Mouse (Mus musculus) midbrain, embryonic 15.5 days (tissue): ENCODE results near the gene 2410137M14Rik. TPM values are rescaled to one million over a fixed set of nuclear protein-coding genes. Genes with fewer than 3 reads are reported as not detected.
A peak's percentile ranks its signal among the peaks of the same experiment; 100 is the strongest.

ENCODE experiments used
- ATAC-seq: fragments of 200-750 bp; cut with Nextera tagmentation; replicated peaks from 2 replicates; pipeline ENCODE4 v1.8.0; 2017; ENCODE audit warnings: moderate TSS enrichment
- H3K27ac ChIP-seq: fragments of 300-500 bp; sonication (generic); 2 replicates; pipeline ENCODE4 v1.5.1; 2015; ENCODE audit warnings: mild to moderate bottlenecking, inconsistent platforms
- H3K27me3 ChIP-seq: fragments of 300-500 bp; sonication (generic); replicated peaks from 2 replicates; pipeline ENCODE4 v1.6.1; 2015; ENCODE audit warnings: inconsistent platforms
- H3K36me3 ChIP-seq: fragments of 300-500 bp; sonication (generic); replicated peaks from 2 replicates; pipeline ENCODE4 v1.6.1; 2015; ENCODE audit warnings: inconsistent platforms
- H3K4me1 ChIP-seq: fragments of 300-500 bp; sonication (generic); 2 replicates; pipeline ENCODE4 v1.6.1; 2015; ENCODE audit warnings: inconsistent platforms
- H3K4me2 ChIP-seq: fragments of 300-500 bp; sonication (generic); 2 replicates; pipeline ENCODE4 v1.6.1; 2015; ENCODE audit warnings: inconsistent platforms, mild to moderate bottlenecking, moderate library complexity
- H3K4me3 ChIP-seq: fragments of 300-500 bp; sonication (generic); 2 replicates; pipeline ENCODE4 v1.5.1; 2015; ENCODE audit warnings: mild to moderate bottlenecking, inconsistent platforms
- H3K9ac ChIP-seq: fragments of 300-500 bp; sonication (generic); 2 replicates; pipeline ENCODE4 v1.6.1; 2015; ENCODE audit warnings: mild to moderate bottlenecking, inconsistent platforms
- H3K9me3 ChIP-seq: fragments of 300-500 bp; sonication (generic); 2 replicates; pipeline ENCODE4 v1.6.1; 2016; ENCODE audit warnings: inconsistent platforms
- WGBS: fragments of 180-500 bp; shearing (Covaris S2); methylation state at CpG from one replicate; pipeline ENCODE4 v1.1.7; 2015; ENCODE audit warnings: mixed read lengths; 5-methylcytosine and 5-hydroxymethylcytosine counted together
- polyA plus RNA-seq: library from polyadenylated mRNA; unstranded; fragments of >200 nt; fragmentation: Nextera tagmentation; extraction: Ambion mirVana; gene quantifications from 2 replicates; pipeline ENCODE4 v1.2.1, GENCODE M21; 2015

2410137M14Rik gene
- polyA plus RNA-seq, 1 experiment from 2014 or later = 0.40 TPM

- peaks cover 10% of the 10 kb centered on the region; the same call in 1 of the 2 replicates for H3K36me3 ChIP-seq
- H3K27ac ChIP-seq = peak within 1 kb of the TSS; percentile 80
- H3K4me2 ChIP-seq = peak within 1 kb of the TSS; percentile 84
- peak within 1 kb of the TSS; percentile 67 for H3K4me3 ChIP-seq
- H3K9ac ChIP-seq = peak within 1 kb of the TSS; percentile 66
- ATAC-seq = peak; percentile 97
- under 1% methylated on average over 46 of the region's 46 CpGs for WGBS
- peaks cover 27% of the 10 kb centered on the region for H3K4me1 ChIP-seq
- no peaks in the 10 kb centered on the region for H3K9me3 ChIP-seq
- no peaks in the 10 kb centered on the region for H3K27me3 ChIP-seq
Measured at GRCm38 (mm10) chr17:36957999-36958743, 22.9 kb downstream of the 2410137M14Rik start, which contains the start of the genes Znrd1 and Znrd1as. TSS of gene Znrd1 (minus strand) at chr17:36958559. TSS of gene Znrd1as (plus strand) at chr17:36958592.

DNA sequence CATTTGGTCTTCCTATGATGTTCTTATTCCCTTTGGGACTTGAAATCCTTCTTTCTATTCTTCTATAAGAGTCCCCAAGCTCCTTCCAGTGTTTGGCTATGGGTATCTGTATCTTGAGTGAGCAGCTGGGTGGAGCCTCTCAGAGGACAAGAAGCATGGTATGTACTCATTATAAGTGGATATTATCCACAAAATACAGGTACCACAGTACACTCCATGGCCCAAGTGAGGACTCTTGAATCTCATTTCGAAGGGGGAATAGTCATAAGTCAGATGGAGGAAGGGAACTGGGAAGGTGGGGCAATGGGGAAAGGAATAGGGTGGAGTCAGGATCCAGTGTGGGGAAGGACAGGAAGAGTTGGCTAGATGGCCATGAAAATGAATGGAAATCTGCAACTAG, 28.0 kb downstream of the 2410137M14Rik start:
- Histone ChIP-seq H3K27me3 (no peaks in the 10 kb centered on the region), H3K36me3 (peaks cover 18% of the 10 kb centered on the region), H3K4me2 (no peak overlapping the region), H3K4me1 (peaks cover 32% of the 10 kb centered on the region), H3K9ac (no peak overlapping the region), H3K27ac (no peak overlapping the region), H3K9me3 (no peaks in the 10 kb centered on the region), H3K4me3 (no peak overlapping the region)
- WGBS = 91% methylated on average over 1 of the region's 1 CpGs
- no peak for ATAC-seq

DNA sequence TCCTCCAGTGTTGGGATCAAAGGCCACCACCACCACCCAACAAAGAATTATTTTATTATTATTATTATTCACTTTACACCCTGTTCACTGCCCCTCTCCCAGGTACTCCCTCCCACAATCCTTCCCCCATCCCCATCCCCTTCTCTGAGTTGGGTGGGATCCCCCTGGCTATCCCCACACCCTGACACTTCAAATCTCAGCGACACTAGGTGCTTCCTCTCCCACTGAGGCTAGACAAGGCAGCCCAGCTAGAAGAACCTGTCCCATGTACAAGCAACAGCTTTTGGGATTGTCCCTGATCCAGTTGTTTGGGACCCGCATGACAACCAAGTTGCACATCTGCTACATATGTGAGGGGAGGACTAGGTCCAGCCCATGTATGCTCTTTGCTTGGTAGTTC, 28.4 kb downstream of the 2410137M14Rik start:
- H3K9me3 ChIP-seq = no peaks in the 10 kb centered on the region
- H3K9ac ChIP-seq = no peak overlapping the region
- H3K27ac ChIP-seq = no peak overlapping the region
- peaks cover 18% of the 10 kb centered on the region for H3K36me3 ChIP-seq
- H3K4me3 ChIP-seq = no peak overlapping the region
- H3K4me2 ChIP-seq = no peak overlapping the region
- H3K4me1 ChIP-seq = peaks cover 32% of the 10 kb centered on the region
- H3K27me3 ChIP-seq = no peaks in the 10 kb centered on the region
- WGBS = 92% methylated on average over 2 of the region's 2 CpGs
- no peak for ATAC-seq

GRCm38 (mm10) chr17:36950981-36951947, 29.8 kb downstream of the 2410137M14Rik start, which contains the start of gene Ppp1r11:
TSS of gene Ppp1r11 (minus strand) at chr17:36951741.
- peak; percentile 96 for ATAC-seq
- H3K27ac ChIP-seq = peak within 1 kb of the TSS; percentile 89
- 1% methylated on average over 36 of the region's 36 CpGs for WGBS

DNA sequence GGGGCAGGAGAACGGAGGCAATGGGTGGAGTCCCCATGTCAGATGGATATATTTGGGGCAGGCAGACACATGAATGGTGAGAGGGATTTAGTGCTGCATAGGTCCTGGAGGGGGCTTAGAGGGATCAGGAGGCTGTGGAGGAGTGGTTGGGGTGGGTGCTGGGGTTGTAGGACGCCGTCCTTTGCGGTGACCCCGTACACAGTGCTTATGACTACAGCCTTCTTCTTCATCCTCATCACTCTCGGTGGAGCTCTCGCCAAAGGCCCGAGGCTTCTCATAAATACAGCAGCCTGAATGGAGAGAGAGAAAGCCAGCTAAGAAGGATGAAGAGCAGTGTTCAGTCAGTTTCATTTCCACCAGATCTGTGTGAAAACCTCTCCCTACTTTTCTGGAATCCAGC, 31.8 kb downstream of the 2410137M14Rik start:
- Histone ChIP-seq H3K4me1 (peaks cover 27% of the 10 kb centered on the region), H3K4me3 (no peak overlapping the region), H3K27me3 (peaks cover 11% of the 10 kb centered on the region), H3K9me3 (no peaks in the 10 kb centered on the region), H3K27ac (no peak overlapping the region), H3K9ac (no peak overlapping the region), H3K36me3 (peaks cover 8% of the 10 kb centered on the region; the same call in 1 of the 2 replicates), H3K4me2 (no peak overlapping the region)
- 91% methylated on average over 8 of the region's 8 CpGs for WGBS
- no peak for ATAC-seq

More at GRCm38 (mm10) chr17:36950981-36951947, 29.8 kb downstream of the 2410137M14Rik start, which contains the start of gene Ppp1r11:
- Histone ChIP-seq H3K4me1 (peaks cover 29% of the 10 kb centered on the region), H3K9ac (peak within 1 kb of the TSS; percentile 60), H3K4me2 (peak within 1 kb of the TSS; percentile 70), H3K36me3 (peaks cover 11% of the 10 kb centered on the region), H3K27me3 (no peaks in the 10 kb centered on the region), H3K9me3 (no peaks in the 10 kb centered on the region), H3K4me3 (peak within 1 kb of the TSS; percentile 61)

GRCm38 (mm10) chr17:36948286-36948685, 32.8 kb downstream of the 2410137M14Rik start:
- no peak overlapping the region for H3K27ac ChIP-seq
- H3K4me1 ChIP-seq = peaks cover 29% of the 10 kb centered on the region
- H3K4me2 ChIP-seq = no peak overlapping the region
- no peak overlapping the region for H3K9ac ChIP-seq
- peaks cover 8% of the 10 kb centered on the region; the same call in 1 of the 2 replicates for H3K36me3 ChIP-seq
- no peaks in the 10 kb centered on the region for H3K9me3 ChIP-seq
- peaks cover 19% of the 10 kb centered on the region for H3K27me3 ChIP-seq
- no peak for ATAC-seq
- H3K4me3 ChIP-seq = no peak overlapping the region
- WGBS = 92% methylated on average over 1 of the region's 1 CpGs

GRCm38 (mm10) chr17:36947051-36947819, 33.8 kb downstream of the 2410137M14Rik start:
- peak overlapping the region; percentile 77 for H3K27ac ChIP-seq
- WGBS = under 1% methylated on average over 60 of the region's 62 CpGs
- peak overlapping the region; percentile 51 for H3K4me3 ChIP-seq
- no peaks in the 10 kb centered on the region for H3K9me3 ChIP-seq
- ATAC-seq = peak; percentile 55
- peaks cover 29% of the 10 kb centered on the region for H3K27me3 ChIP-seq
- peaks cover 39% of the 10 kb centered on the region for H3K4me1 ChIP-seq
- peaks cover 8% of the 10 kb centered on the region; the same call in 1 of the 2 replicates for H3K36me3 ChIP-seq
- H3K4me2 ChIP-seq = peak overlapping the region; percentile 87
- peak overlapping the region; percentile 66 for H3K9ac ChIP-seq

DNA sequence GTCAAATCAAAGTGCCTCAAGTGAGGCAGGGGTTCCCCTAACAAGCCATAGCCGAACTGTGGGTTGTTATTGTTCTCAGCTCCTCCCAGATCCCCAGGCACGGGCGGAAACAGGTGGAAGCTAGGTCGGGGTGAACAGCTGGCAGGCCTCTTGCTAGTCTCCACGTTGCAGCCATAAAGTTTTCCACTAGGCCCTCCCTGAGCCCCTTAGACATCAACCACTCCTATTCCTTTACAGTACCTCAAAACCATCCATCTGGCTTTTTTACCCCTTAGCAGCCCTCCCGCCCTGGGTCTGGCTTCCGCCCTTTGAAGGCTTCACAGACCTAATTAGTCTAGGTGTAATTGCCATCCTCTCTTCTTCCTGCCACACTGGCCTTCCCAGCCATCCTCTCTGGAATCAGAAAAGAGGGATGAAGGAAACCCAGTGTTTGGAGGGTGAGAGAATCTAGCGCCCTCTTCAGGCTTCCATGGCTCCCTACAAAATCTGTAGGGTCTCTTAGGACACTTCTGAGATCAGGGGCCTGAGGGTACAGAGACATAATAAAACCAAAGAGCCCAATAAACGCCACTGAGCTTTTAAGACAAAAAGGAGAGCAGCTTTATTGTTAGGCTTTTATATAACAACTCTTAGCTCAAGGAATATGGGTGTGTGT, 36.8 kb downstream of the 2410137M14Rik start:
- Histone ChIP-seq H3K36me3 (peaks cover 6% of the 10 kb centered on the region; the same call in 1 of the 2 replicates), H3K9me3 (no peaks in the 10 kb centered on the region), H3K4me2 (no peak overlapping the region), H3K27ac (no peak overlapping the region), H3K4me1 (peaks cover 27% of the 10 kb centered on the region), H3K4me3 (no peak overlapping the region), H3K27me3 (peaks cover 47% of the 10 kb centered on the region), H3K9ac (no peak overlapping the region)
- WGBS = 31% methylated on average over 9 of the region's 9 CpGs
- no peak for ATAC-seq

GRCm38 (mm10) chr17:36943691-36944090, 37.3 kb downstream of the 2410137M14Rik start:
- Histone ChIP-seq H3K27me3 (peaks cover 47% of the 10 kb centered on the region), H3K4me2 (peak overlapping the region; percentile 72), H3K4me3 (peak overlapping the region; percentile 41), H3K9ac (no peak overlapping the region), H3K4me1 (peaks cover 27% of the 10 kb centered on the region), H3K27ac (no peak overlapping the region), H3K9me3 (no peaks in the 10 kb centered on the region), H3K36me3 (peaks cover under 1% of the 10 kb centered on the region; the same call in 1 of the 2 replicates)
- ATAC-seq = no peak
- WGBS = 22% methylated on average over 5 of the region's 5 CpGs

GRCm38 (mm10) chr17:36942791-36943471, 38.1 kb downstream of the 2410137M14Rik start, which contains the start of gene Rnf39:
TSS of gene Rnf39 (plus strand) at chr17:36942918.
- 0 out of 2 replicates have a peak, but pooled peaks have one; percentile 6 for ATAC-seq
- 2% methylated on average over 59 of the region's 59 CpGs for WGBS
- H3K27me3 ChIP-seq = peaks cover 47% of the 10 kb centered on the region
- H3K9me3 ChIP-seq = no peaks in the 10 kb centered on the region
- peaks cover 27% of the 10 kb centered on the region for H3K4me1 ChIP-seq
- no peaks in the 10 kb centered on the region for H3K36me3 ChIP-seq
- H3K9ac ChIP-seq = peak within 1 kb of the TSS; percentile 38
- peak within 1 kb of the TSS; percentile 72 for H3K4me2 ChIP-seq
- no peak within 1 kb of the TSS for H3K27ac ChIP-seq
- peak within 1 kb of the TSS; percentile 41 for H3K4me3 ChIP-seq
